Mouse (Mus musculus) kidney, adult 2 months (tissue): ENCODE measurements around the gene Tmem62.

Source experiments
- CTCF ChIP-seq: fragments of 200-500 bp; conservative IDR thresholded peaks from 2 replicates; pipeline ENCODE4 v1.5.1; 2011; ENCODE audit warnings: low read depth, mild to moderate bottlenecking, control low read depth, low read length, moderate library complexity, mixed read lengths; ENCODE audit not compliant: insufficient read depth, insufficient read length
- POLR2A ChIP-seq: fragments of 200-500 bp; IDR thresholded peaks from one replicate; pipeline ENCODE4 v1.6.1; 2011; ENCODE audit warnings: low read depth, low read length, control low read depth

- TF ChIP-seq CTCF (no peak), POLR2A (no peak)
Measured at GRCm38 (mm10) chr2:121039382-121039781, 62.6 kb downstream of the Tmem62 start.
